In genomic region chr17:83323410-83324268, GRCm38 (mm10) we compare ENCODE assay signal across 8 mouse cellular contexts. TPM values are rescaled to one million over a fixed set of nuclear protein-coding genes. Genes with fewer than 3 reads are reported as not detected.
A peak's percentile ranks its signal among the peaks of the same experiment; 100 is the strongest.
DNase-seq lines count a peak whose midpoint lies in the region; ATAC-seq and TF ChIP-seq lines count a peak whose summit lies in the region.

No protein-coding gene starts in this region.

- H3K4me3 ChIP-seq in hindbrain, embryonic 10.5 days = no peak overlapping the region
- H3K4me3 ChIP-seq in hindbrain, embryonic 11.5 days (ENCODE audit: low read depth, low read length) = no peak overlapping the region
- no peak overlapping the region for H3K4me3 ChIP-seq in cortical plate, adult 2 months (ENCODE audit: insufficient read depth, low read length)
- H3K4me3 ChIP-seq in kidney, postnatal 0 days (replicated peaks; ENCODE audit: low read depth, low read length) = no peak overlapping the region
- H3K4me3 ChIP-seq in megakaryocyte, embryonic 14.5 days (replicated peaks) = peak overlapping the region; percentile 81

- peaks cover 17% of the 10 kb centered on the region for H3K4me1 ChIP-seq in hindbrain, embryonic 10.5 days (replicated peaks)
- no peaks in the 10 kb centered on the region; the same call in 1 of the 2 replicates for H3K4me1 ChIP-seq in hindbrain, embryonic 11.5 days (replicated peaks; ENCODE audit: control insufficient read depth, insufficient read depth, low read length)
- H3K4me1 ChIP-seq in cortical plate, adult 2 months (ENCODE audit: control insufficient read depth, insufficient read depth, low read length) = peaks cover 2% of the 10 kb centered on the region; the same call in 1 of the 2 replicates
- peaks cover 21% of the 10 kb centered on the region; the same call in 1 of the 2 replicates for H3K4me1 ChIP-seq in kidney, postnatal 0 days (replicated peaks; ENCODE audit: insufficient read depth, low read length)
- peaks cover 24% of the 10 kb centered on the region for H3K4me1 ChIP-seq in megakaryocyte, embryonic 14.5 days

- no peak for ATAC-seq in hindbrain, embryonic 11.5 days (ENCODE audit: low FRiP score)
- ATAC-seq in kidney, postnatal 0 days (replicated peaks; ENCODE audit: low FRiP score, low read depth) = peak; percentile 70

- peaks cover 2% of the 10 kb centered on the region; the same call in 1 of the 2 replicates for H3K9me3 ChIP-seq in hindbrain, embryonic 10.5 days
- H3K9me3 ChIP-seq in hindbrain, embryonic 11.5 days (ENCODE audit: control insufficient read depth, low read length) = no peaks in the 10 kb centered on the region
- no peaks in the 10 kb centered on the region for H3K9me3 ChIP-seq in kidney, postnatal 0 days (replicated peaks; ENCODE audit: low read length)
- H3K9me3 ChIP-seq in megakaryocyte, embryonic 14.5 days = peaks cover 7% of the 10 kb centered on the region

- 0 out of 2 replicates have a peak, but pooled peaks cover 2% of the 10 kb centered on the region for H3K27me3 ChIP-seq in hindbrain, embryonic 10.5 days (ENCODE audit: insufficient read depth, poor library complexity, severe bottlenecking)
- no peaks in the 10 kb centered on the region for H3K27me3 ChIP-seq in hindbrain, embryonic 11.5 days (ENCODE audit: control insufficient read depth, insufficient read depth, low read length)
- no peaks in the 10 kb centered on the region for H3K27me3 ChIP-seq in kidney, postnatal 0 days (ENCODE audit: insufficient read depth, low read length)
- peaks cover 1% of the 10 kb centered on the region for H3K27me3 ChIP-seq in megakaryocyte, embryonic 14.5 days (replicated peaks)

- TF ChIP-seq POLR2A in cortical plate, adult 2 months (IDR thresholded peaks at IDR 0.05; ENCODE audit: extremely low read depth, insufficient read depth, low read length) = no peak

- H3K27ac ChIP-seq in hindbrain, embryonic 10.5 days = peak overlapping the region; percentile 42; the same call in 1 of the 2 replicates
- no peak overlapping the region for H3K27ac ChIP-seq in hindbrain, embryonic 11.5 days (ENCODE audit: low read depth, low read length)
- 0 out of 2 replicates have a peak overlapping the region, but pooled peaks have one; percentile 25 for H3K27ac ChIP-seq in cortical plate, adult 2 months (ENCODE audit: insufficient read depth, low read length)
- H3K27ac ChIP-seq in kidney, postnatal 0 days = peak overlapping the region; percentile 68

- no peaks in the 10 kb centered on the region for H3K36me3 ChIP-seq in hindbrain, embryonic 10.5 days
- no peaks in the 10 kb centered on the region for H3K36me3 ChIP-seq in hindbrain, embryonic 11.5 days (ENCODE audit: control insufficient read depth, insufficient read depth, low read length)
- H3K36me3 ChIP-seq in kidney, postnatal 0 days (ENCODE audit: insufficient read depth, low read length) = no peaks in the 10 kb centered on the region
- no peaks in the 10 kb centered on the region for H3K36me3 ChIP-seq in megakaryocyte, embryonic 14.5 days (replicated peaks; ENCODE audit: low read length)

- no peak overlapping the region for H3K9ac ChIP-seq in hindbrain, embryonic 11.5 days (ENCODE audit: low read depth, low read length)
- no peak overlapping the region for H3K9ac ChIP-seq in kidney, postnatal 0 days (ENCODE audit: low read depth, low read length)

- TF ChIP-seq CTCF in cortical plate, adult 2 months (IDR thresholded peaks at IDR 0.05; ENCODE audit: extremely low read depth, insufficient read depth, low read length) = no peak
- TF ChIP-seq CTCF in kidney, postnatal 0 days (IDR thresholded peaks at IDR 0.05; ENCODE audit: low read depth) = no peak

- H3K4me2 ChIP-seq in hindbrain, embryonic 11.5 days (replicated peaks; ENCODE audit: low read depth, low read length) = no peak overlapping the region; the same call in 1 of the 2 replicates
- H3K4me2 ChIP-seq in kidney, postnatal 0 days (ENCODE audit: low read length) = peak overlapping the region; percentile 50

- DNase-seq in hindbrain, embryonic 10.5 days (ENCODE audit: low spot score) = peak; percentile 15
- DNase-seq in hindbrain, embryonic 11.5 days (ENCODE audit: low spot score) = no peak
- peak; percentile 66 for DNase-seq in kidney, postnatal 0 days (ENCODE audit: low spot score)
- no peak for DNase-seq in thymus, postnatal 0 days (ENCODE audit: low spot score)
- no peak for DNase-seq in layer of hippocampus, postnatal 25 days (ENCODE audit: extremely low spot score in 1 of 2, low spot score in 1 of 2)
- no peak for DNase-seq in spleen, adult 18-20 months

- WGBS in hindbrain, embryonic 10.5 days = 59% methylated on average over 19 of the region's 19 CpGs
- 61% methylated on average over 19 of the region's 19 CpGs for WGBS in hindbrain, embryonic 11.5 days
- 20% methylated on average over 19 of the region's 19 CpGs for WGBS in kidney, postnatal 0 days

RNA-seq across cellular contexts. Expression of gene Eml4, which starts 27.1 kb away (rescaled TPM):
- 37.6 and 43.6 TPM in 2 replicates for polyA plus RNA-seq in hindbrain, embryonic 10.5 days (2016; fragmentation: Nextera tagmentation; extraction: Ambion mirVana)
- 47.1 and 49.0 TPM in 2 replicates for polyA plus RNA-seq in hindbrain, embryonic 11.5 days (2014; fragmentation: Nextera tagmentation; extraction: Ambion mirVana)
- 22.1 and 23.7 TPM in 2 replicates for polyA plus RNA-seq in cortical plate, adult 2 months (2012; rRNA removed)
- polyA plus RNA-seq in kidney, postnatal 0 days (2015; fragmentation: Nextera tagmentation; extraction: Ambion mirVana) = 18.3 and 19.0 TPM in 2 replicates
- 0.95 TPM in 1 of 2 replicates, not detected in the other for polyA plus RNA-seq in megakaryocyte, embryonic 14.5 days (2012; ENCODE audit: insufficient read depth, low replicate concordance)
- polyA plus RNA-seq in thymus, postnatal 0 days (2015; fragmentation: Nextera tagmentation; extraction: Ambion mirVana) = 16.5 and 20.6 TPM in 2 replicates
- total RNA-seq in layer of hippocampus, postnatal 25 days (2021) = 10 to 100 TPM; 24.8 to 25.9 TPM

Comparison
In these comparisons a context has a peak if more than half of its experiments do, and no peak if none do; other contexts are left out.
1. DNase-seq: peak in hindbrain, embryonic 10.5 days (single experiment) and kidney, postnatal 0 days (single experiment); none in hindbrain, embryonic 11.5 days (single experiment), thymus, postnatal 0 days (single experiment), layer of hippocampus, postnatal 25 days (0 of 2) and spleen, adult 18-20 months (0 of 2).